Mouse (Mus musculus) ovary, postnatal 36 days (tissue): ENCODE measurements around the gene Cyp4f40.
"Not testable (repeated sequence)": the region's sequence is repeated elsewhere in the genome, so short reads cannot be mapped to it uniquely, and the experiment has no call there.

Experiments
- DNase-seq: peaks from one replicate; pipeline ENCODE4 v3.0.0; 2022; ENCODE audit warnings: low spot score, mixed read lengths

The Cyp4f40 gene

DNA sequence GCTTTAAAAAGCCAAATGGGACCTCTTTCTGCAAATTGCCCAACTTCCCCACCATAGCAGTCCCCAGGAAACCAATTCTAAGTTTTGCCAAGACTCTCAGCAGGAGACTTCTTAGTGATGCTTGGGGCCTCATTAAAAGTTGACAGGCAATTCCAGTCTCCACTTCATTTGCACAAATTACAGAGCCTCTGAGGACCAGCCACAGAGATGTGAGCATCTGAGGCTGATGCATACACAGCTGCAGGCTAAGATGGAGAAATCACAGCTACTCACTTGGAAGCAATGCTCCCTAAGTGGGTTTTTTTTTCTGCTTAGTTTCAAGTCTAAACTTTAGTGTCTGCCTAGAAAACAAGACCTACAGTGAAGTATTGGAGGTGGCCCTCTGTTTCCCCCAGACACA lies 51.8 kb downstream of the Cyp4f40 start:
- not testable (repeated sequence) for DNase-seq

DNA sequence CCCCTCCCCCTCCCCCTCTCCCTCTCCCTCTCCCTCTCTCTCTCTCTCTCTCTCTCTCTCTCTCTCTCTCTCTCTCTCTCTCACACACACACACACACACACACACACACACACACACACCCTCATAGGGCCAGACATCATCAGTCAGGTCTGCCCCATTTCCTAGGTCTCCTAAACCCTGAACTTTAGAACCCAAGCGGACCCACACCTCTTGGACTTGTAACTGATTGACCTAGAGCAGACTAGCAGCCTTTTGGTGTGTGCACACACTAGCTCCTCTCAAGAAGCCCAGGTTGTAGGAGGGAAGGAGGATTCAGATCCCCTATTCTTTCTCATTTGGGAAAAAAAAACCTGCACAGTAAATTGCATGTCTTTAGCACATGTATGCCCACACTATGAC lies 63.5 kb downstream of the Cyp4f40 start:
- DNase-seq: not testable (repeated sequence)

- DNase-seq: no peak
Measured at GRCm38 (mm10) chr17:32722771-32723170, 64.1 kb downstream of the Cyp4f40 start.

- DNase-seq: not testable (repeated sequence)
Measured at GRCm38 (mm10) chr17:32726360-32726759, 67.7 kb downstream of the Cyp4f40 start.
